ENCODE assay signal across 18 mouse cellular contexts in the genomic region with DNA sequence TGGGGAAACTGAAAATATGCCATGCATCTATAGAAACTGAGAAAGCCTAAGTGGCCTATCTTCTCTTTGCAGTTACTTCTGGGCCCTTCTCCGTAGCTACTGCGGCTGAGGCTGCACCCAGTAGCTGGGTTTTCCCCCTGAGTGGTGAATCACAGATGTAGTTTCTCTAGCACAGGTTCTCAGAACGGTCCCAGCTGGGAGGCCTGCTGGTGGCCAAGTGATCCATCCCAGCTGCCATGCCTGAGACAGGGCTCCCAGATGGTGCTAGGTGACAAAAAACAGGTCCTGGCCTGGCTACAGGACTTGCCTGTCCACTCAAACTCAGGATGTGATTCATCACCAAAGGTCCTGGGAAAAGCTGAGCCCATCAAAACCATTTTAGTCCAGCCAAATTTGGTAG. TPM values are rescaled to one million over a fixed set of nuclear protein-coding genes. Genes with fewer than 3 reads are reported as not detected.
DNase-seq lines count a peak whose midpoint lies in the region; ATAC-seq and TF ChIP-seq lines count a peak whose summit lies in the region.
"Had no signal": no experiment of that assay in that cellular context is flagged by ENCODE, and none has a peak within 500 bp of the region (broad histone marks: within the 10 kb centered on the region; RNA-seq: fewer than 3 reads in every experiment).

No protein-coding gene starts in this region.

- in situ Hi-C loops in CH12.LX (cut with MboI; ENCODE audit: low pct_ligation_motif_present, low pct_unique_long_range_greater_than_20kb, low sequenced_read_pairs): no loop called here

- no peaks in the 10 kb centered on the region for H3K9me3 ChIP-seq in stomach, embryonic 14.5 days (ENCODE audit: control insufficient read depth, low read depth, low read length)
- no peaks in the 10 kb centered on the region for H3K9me3 ChIP-seq in stomach, postnatal 0 days (ENCODE audit: control insufficient read depth, low read length)
- no peaks in the 10 kb centered on the region for H3K9me3 ChIP-seq in CH12.LX (replicated peaks; ENCODE audit: low read length)
- H3K9me3 ChIP-seq in lung, embryonic 16.5 days (ENCODE audit: control insufficient read depth, low read length): no peaks in the 10 kb centered on the region
- no peaks in the 10 kb centered on the region for H3K9me3 ChIP-seq in kidney, embryonic 14.5 days (ENCODE audit: control insufficient read depth, low read length)
- H3K9me3 ChIP-seq: limb, embryonic 15.5 days had no signal

- no peak overlapping the region for H3K9ac ChIP-seq in stomach, embryonic 14.5 days (replicated peaks; ENCODE audit: low read depth, low read length)
- no peak overlapping the region for H3K9ac ChIP-seq in stomach, postnatal 0 days (ENCODE audit: low read length)
- H3K9ac ChIP-seq in CH12.LX (ENCODE audit: insufficient read depth, low read depth): peak overlapping the region; percentile 32
- H3K9ac ChIP-seq in lung, embryonic 16.5 days (ENCODE audit: low read length): no peak overlapping the region
- H3K9ac ChIP-seq in kidney, embryonic 14.5 days (ENCODE audit: low read depth, low read length): no peak overlapping the region
- H3K9ac ChIP-seq: limb, embryonic 15.5 days had no signal

- no peaks in the 10 kb centered on the region for H3K36me3 ChIP-seq in stomach, embryonic 14.5 days (ENCODE audit: control insufficient read depth, insufficient read depth, low read length)
- H3K36me3 ChIP-seq in stomach, postnatal 0 days (ENCODE audit: control insufficient read depth, insufficient read depth, low read length): no peaks in the 10 kb centered on the region
- no peaks in the 10 kb centered on the region for H3K36me3 ChIP-seq in CH12.LX (replicated peaks in 1 of 2; ENCODE audit: control insufficient read depth in 1 of 2, insufficient read depth in 1 of 2, low read length in 1 of 2)
- H3K36me3 ChIP-seq in lung, embryonic 16.5 days (ENCODE audit: control insufficient read depth, insufficient read depth, low read length): no peaks in the 10 kb centered on the region
- no peaks in the 10 kb centered on the region for H3K36me3 ChIP-seq in small intestine, adult 2 months (ENCODE audit: control insufficient read depth, insufficient read depth, low read length)
- H3K36me3 ChIP-seq in kidney, embryonic 14.5 days (ENCODE audit: control insufficient read depth, insufficient read depth, low read length): no peaks in the 10 kb centered on the region
- H3K36me3 ChIP-seq: limb, embryonic 15.5 days had no signal

- peak; percentile 37; the same call in 1 of the 2 replicates for ATAC-seq in stomach, embryonic 14.5 days (ENCODE audit: insufficient number of reproducible peaks, insufficient read depth, low FRiP score, low read depth)
- ATAC-seq in stomach, postnatal 0 days (ENCODE audit: low FRiP score, low TSS enrichment): no peak
- peak; percentile 93 for ATAC-seq in lung, embryonic 16.5 days (ENCODE audit: low read depth)
- ATAC-seq in kidney, embryonic 14.5 days (ENCODE audit: low FRiP score, low TSS enrichment): no peak
- ATAC-seq: hindbrain, postnatal 0 days had no signal

- WGBS in stomach, embryonic 14.5 days: 38% methylated on average over 3 of the region's 3 CpGs
- 46% methylated on average over 3 of the region's 3 CpGs for WGBS in stomach, postnatal 0 days
- WGBS in lung, embryonic 16.5 days: 48% methylated on average over 3 of the region's 3 CpGs
- WGBS in small intestine, adult 2 months: 61% methylated on average over 3 of the region's 3 CpGs
- 74% methylated on average over 3 of the region's 3 CpGs for WGBS in cerebellum, adult 2 months
- 72% methylated on average over 3 of the region's 3 CpGs for WGBS in kidney, embryonic 14.5 days

- H3K27me3 ChIP-seq in stomach, embryonic 14.5 days (ENCODE audit: control insufficient read depth, insufficient read depth, low read length): no peaks in the 10 kb centered on the region
- no peaks in the 10 kb centered on the region for H3K27me3 ChIP-seq in stomach, postnatal 0 days (ENCODE audit: control insufficient read depth, insufficient read depth, low read length)
- no peaks in the 10 kb centered on the region for H3K27me3 ChIP-seq in CH12.LX (replicated peaks)
- H3K27me3 ChIP-seq in lung, embryonic 16.5 days (ENCODE audit: control insufficient read depth, insufficient read depth, low read depth, low read length): no peaks in the 10 kb centered on the region
- no peaks in the 10 kb centered on the region for H3K27me3 ChIP-seq in small intestine, adult 2 months (ENCODE audit: control insufficient read depth, insufficient read depth, low read length)
- H3K27me3 ChIP-seq in cerebellum, adult 2 months (ENCODE audit: control insufficient read depth, insufficient read depth, low read length): no peaks in the 10 kb centered on the region; the same call in 1 of the 2 replicates
- no peaks in the 10 kb centered on the region for H3K27me3 ChIP-seq in kidney, embryonic 14.5 days (ENCODE audit: control insufficient read depth, insufficient read depth, low read length)
- H3K27me3 ChIP-seq: limb, embryonic 15.5 days had no signal

- H3K4me1 ChIP-seq in stomach, embryonic 14.5 days (ENCODE audit: control insufficient read depth, insufficient read depth, low read length): no peaks in the 10 kb centered on the region
- H3K4me1 ChIP-seq in stomach, postnatal 0 days (replicated peaks; ENCODE audit: control insufficient read depth, insufficient read depth): no peaks in the 10 kb centered on the region
- peaks cover 36 to 58% of the 10 kb centered on the region in 2 experiments for H3K4me1 ChIP-seq in CH12.LX (ENCODE audit: control insufficient read depth in 1 of 2, insufficient read depth in 2 of 2)
- H3K4me1 ChIP-seq in lung, embryonic 16.5 days (replicated peaks; ENCODE audit: control insufficient read depth, insufficient read depth, low read length): no peaks in the 10 kb centered on the region
- no peaks in the 10 kb centered on the region; the same call in 1 of the 2 replicates for H3K4me1 ChIP-seq in small intestine, adult 2 months (ENCODE audit: control insufficient read depth, insufficient read depth, insufficient read length, low read length)
- H3K4me1 ChIP-seq in cerebellum, adult 2 months (ENCODE audit: control insufficient read depth, insufficient read depth, low read length): no peaks in the 10 kb centered on the region
- H3K4me1 ChIP-seq in kidney, embryonic 14.5 days (ENCODE audit: control insufficient read depth, insufficient read depth, low read length): no peaks in the 10 kb centered on the region
- H3K4me1 ChIP-seq: limb, embryonic 15.5 days had no signal

- no peak for TF ChIP-seq CTCF in stomach, postnatal 0 days (IDR thresholded peaks at IDR 0.05; ENCODE audit: low read depth)
- no peak for TF ChIP-seq CTCF in CH12.LX (conservative IDR thresholded peaks at IDR 0.05 in 1 of 2, IDR thresholded peaks at IDR 0.05 in 1 of 2; ENCODE audit: low read depth in 2 of 2, low read length in 2 of 2)
- no peak for TF ChIP-seq CTCF in small intestine, adult 2 months (IDR thresholded peaks at IDR 0.05; ENCODE audit: extremely low read depth, insufficient read length, insufficient replicate concordance, low read depth, low read length)
- TF ChIP-seq CTCF in cerebellum, adult 2 months (IDR thresholded peaks at IDR 0.05; ENCODE audit: borderline replicate concordance, insufficient read depth, low read depth, low read length): no peak

- dilution Hi-C loops in CH12.LX (cut with MboI; ENCODE audit: extremely low pct_ligation_motif_present, extremely low pct_unique_long_range_greater_than_20kb, low sequenced_read_pairs): no loop called here

- TF ChIP-seq POLR2A in CH12.LX (IDR thresholded peaks at IDR 0.05; ENCODE audit: low read depth, low read length): peak; percentile 27; the same call in 1 of the 2 replicates
- no peak for TF ChIP-seq POLR2A in small intestine, adult 2 months (IDR thresholded peaks at IDR 0.05; ENCODE audit: low read depth, low read length)
- no peak for TF ChIP-seq POLR2A in cerebellum, adult 2 months (IDR thresholded peaks at IDR 0.05; ENCODE audit: borderline replicate concordance, insufficient read depth, low read length)

- H3K4me2 ChIP-seq in stomach, embryonic 14.5 days (replicated peaks; ENCODE audit: low read depth, low read length): no peak overlapping the region
- no peak overlapping the region for H3K4me2 ChIP-seq in stomach, postnatal 0 days (replicated peaks; ENCODE audit: low read depth)
- peak overlapping the region; percentile 81; the same call in 1 of the 2 replicates for H3K4me2 ChIP-seq in CH12.LX (ENCODE audit: insufficient read depth, low read depth, poor library complexity, severe bottlenecking)
- no peak overlapping the region for H3K4me2 ChIP-seq in lung, embryonic 16.5 days (ENCODE audit: low read depth, low read length)
- H3K4me2 ChIP-seq in kidney, embryonic 14.5 days (replicated peaks; ENCODE audit: low read depth, low read length): no peak overlapping the region
- H3K4me2 ChIP-seq: limb, embryonic 15.5 days had no signal

- no peak overlapping the region for H3K27ac ChIP-seq in stomach, embryonic 14.5 days (ENCODE audit: low read length)
- no peak overlapping the region for H3K27ac ChIP-seq in stomach, postnatal 0 days (replicated peaks)
- H3K27ac ChIP-seq in CH12.LX (ENCODE audit: insufficient read depth, low read depth): peak overlapping the region; percentile 94
- 0 out of 2 replicates have a peak overlapping the region, but pooled peaks have one; percentile 36 for H3K27ac ChIP-seq in lung, embryonic 16.5 days (ENCODE audit: low read length)
- H3K27ac ChIP-seq in small intestine, adult 2 months (ENCODE audit: insufficient read depth, low read depth, low read length): 0 out of 2 replicates have a peak overlapping the region, but pooled peaks have one; percentile 11
- H3K27ac ChIP-seq in cerebellum, adult 2 months (ENCODE audit: insufficient read depth, low read length): no peak overlapping the region
- no peak overlapping the region for H3K27ac ChIP-seq in kidney, embryonic 14.5 days (ENCODE audit: low read depth, low read length)
- H3K27ac ChIP-seq: hindbrain, postnatal 0 days; kidney, postnatal 0 days; limb, embryonic 15.5 days had no signal

- H3K4me3 ChIP-seq in stomach, embryonic 14.5 days (ENCODE audit: low read depth, low read length): no peak overlapping the region
- no peak overlapping the region for H3K4me3 ChIP-seq in stomach, postnatal 0 days (ENCODE audit: low read depth, low read length)
- no peak overlapping the region for H3K4me3 ChIP-seq in CH12.LX (replicated peaks in 1 of 3; ENCODE audit: low read depth in 2 of 3, low read length in 2 of 3, poor library complexity in 1 of 3)
- H3K4me3 ChIP-seq in lung, embryonic 16.5 days (ENCODE audit: low read length): no peak overlapping the region
- H3K4me3 ChIP-seq in small intestine, adult 2 months (ENCODE audit: low read depth, low read length): no peak overlapping the region
- H3K4me3 ChIP-seq in cerebellum, adult 2 months (replicated peaks; ENCODE audit: insufficient read depth, low read depth, low read length): no peak overlapping the region
- no peak overlapping the region for H3K4me3 ChIP-seq in kidney, embryonic 14.5 days (ENCODE audit: low read length)
- H3K4me3 ChIP-seq: erythroblast, embryonic 14.5 days; limb, embryonic 15.5 days had no signal

- no peak; the same call in 1 of the 2 replicates for TF ChIP-seq RAD21 in CH12.LX (IDR thresholded peaks at IDR 0.05; ENCODE audit: low read depth, low read length)

- H3K79me2 ChIP-seq in CH12.LX (replicated peaks; ENCODE audit: control insufficient read depth, extremely low read depth, insufficient read depth, poor library complexity, severe bottlenecking): no peaks in the 10 kb centered on the region

- TF ChIP-seq EP300 in stomach, postnatal 0 days (optimal IDR thresholded peaks at IDR 0.05): no peak
- TF ChIP-seq EP300 in CH12.LX (IDR thresholded peaks at IDR 0.05; ENCODE audit: low read length): peak; percentile 90

- no peak for DNase-seq in stomach, postnatal 0 days (ENCODE audit: low spot score)
- peak; percentile 89 for DNase-seq in CH12.LX (ENCODE audit: extremely low read depth)
- DNase-seq in cerebellum, adult 2 months: no peak
- no peak for DNase-seq in right cerebral cortex, adult 18-20 months
- DNase-seq: adrenal gland, postnatal 14 days; right cerebral cortex, postnatal 14 days had no signal

RNA-seq across cellular contexts. Expression of a gene that starts 24.3 kb away (rescaled TPM):
- 0.13 and 0.14 TPM in 2 replicates for polyA plus RNA-seq in stomach, embryonic 14.5 days (2014; fragmentation: Nextera tagmentation; extraction: Ambion mirVana)
- polyA plus RNA-seq in stomach, postnatal 0 days (2015; fragmentation: Nextera tagmentation; extraction: Ambion mirVana): 0.13 and 0.16 TPM in 2 replicates
- total RNA-seq in CH12.LX (2012; rRNA removed) (not detected in 2 replicates), CH12.LX (2014; rRNA removed) (not detected in 2 replicates)
- polyA plus RNA-seq in CH12.LX (2012; ENCODE audit: insufficient read length, low read depth): not detected in 2 replicates
- polyA plus RNA-seq in lung, embryonic 16.5 days (2015; fragmentation: Nextera tagmentation; extraction: Ambion mirVana): 0.72 and 0.80 TPM in 2 replicates
- 0.46 and 0.48 TPM in 2 replicates for polyA plus RNA-seq in small intestine, adult 2 months (2012; rRNA removed)
- 73.3 and 75.7 TPM in 2 replicates for polyA plus RNA-seq in cerebellum, adult 2 months (2012; rRNA removed)
- 0.08 and 0.20 TPM in 2 replicates for polyA plus RNA-seq in kidney, embryonic 14.5 days (2014; fragmentation: Nextera tagmentation; extraction: Ambion mirVana)
- total RNA-seq: granulocyte monocyte progenitor cell, adult 5-6 weeks; megakaryocyte progenitor cell, adult 5-6 weeks; monocyte, adult 5-6 weeks had no signal
- polyA plus RNA-seq: testis, adult 2 months had no signal

RNA-seq across cellular contexts. Expression of a gene that starts 40.7 kb away (rescaled TPM):
- 0.59 and 1.6 TPM in 2 replicates for polyA plus RNA-seq in stomach, embryonic 14.5 days (2014; fragmentation: Nextera tagmentation; extraction: Ambion mirVana)
- polyA plus RNA-seq in stomach, postnatal 0 days (2015; fragmentation: Nextera tagmentation; extraction: Ambion mirVana): 0.15 and 0.34 TPM in 2 replicates
- total RNA-seq in CH12.LX (2012; rRNA removed) (0.84 and 0.85 TPM in 2 replicates), CH12.LX (2014; rRNA removed) (not detected in 2 replicates)
- polyA plus RNA-seq in CH12.LX (2012; ENCODE audit: insufficient read length, low read depth): not detected in 2 replicates
- 1.7 and 1.9 TPM in 2 replicates for polyA plus RNA-seq in lung, embryonic 16.5 days (2015; fragmentation: Nextera tagmentation; extraction: Ambion mirVana)
- 2.5 and 3.9 TPM in 2 replicates for polyA plus RNA-seq in small intestine, adult 2 months (2012; rRNA removed)
- polyA plus RNA-seq in cerebellum, adult 2 months (2012; rRNA removed): 3.3 and 3.9 TPM in 2 replicates
- polyA plus RNA-seq in kidney, embryonic 14.5 days (2014; fragmentation: Nextera tagmentation; extraction: Ambion mirVana): 0.91 and 1.6 TPM in 2 replicates
- polyA plus RNA-seq: erythroblast, embryonic 14.5 days had no signal

Comparison
In these comparisons a context has a peak if more than half of its experiments do, and no peak if none do; other contexts are left out.
1. ATAC-seq: peak in stomach, embryonic 14.5 days (single experiment) and lung, embryonic 16.5 days (single experiment); none in stomach, postnatal 0 days (single experiment) and kidney, embryonic 14.5 days (single experiment).
2. H3K27ac ChIP-seq: peak in CH12.LX (single experiment), lung, embryonic 16.5 days (single experiment) and small intestine, adult 2 months (single experiment); none in stomach, embryonic 14.5 days (single experiment), stomach, postnatal 0 days (single experiment), cerebellum, adult 2 months (single experiment) and kidney, embryonic 14.5 days (single experiment).
3. RNA of a gene that starts 24.3 kb away (polyA plus RNA-seq): 73.3 to 75.7 TPM in cerebellum, adult 2 months; 0.72 to 0.80 TPM in lung, embryonic 16.5 days, 0.46 to 0.48 TPM in small intestine, adult 2 months, 0.13 to 0.14 TPM in stomach, embryonic 14.5 days, 0.13 to 0.16 TPM in stomach, postnatal 0 days, 0.08 to 0.20 TPM in kidney, embryonic 14.5 days and not detected in CH12.LX; every median in the first group is over 10 times any median in the second.